Mouse (Mus musculus): Measurements from ENCODE around the gene Dip2c.

- no peak for TF ChIP-seq BHLHE40 (IDR thresholded peaks at IDR 0.05; ENCODE audit: borderline replicate concordance, low read depth, low read length)
- TF ChIP-seq NELFE (IDR thresholded peaks at IDR 0.05; ENCODE audit: low read depth, low read length) = no peak
Measured at GRCm38 (mm10) chr13:9611229-9611628, 334.9 kb downstream of the Dip2c start.
